Mouse (Mus musculus): Measurements from ENCODE around the gene Ccdc78.
A peak's percentile ranks its signal among the peaks of the same experiment; 100 is the strongest.

Ccdc78 gene

DNA sequence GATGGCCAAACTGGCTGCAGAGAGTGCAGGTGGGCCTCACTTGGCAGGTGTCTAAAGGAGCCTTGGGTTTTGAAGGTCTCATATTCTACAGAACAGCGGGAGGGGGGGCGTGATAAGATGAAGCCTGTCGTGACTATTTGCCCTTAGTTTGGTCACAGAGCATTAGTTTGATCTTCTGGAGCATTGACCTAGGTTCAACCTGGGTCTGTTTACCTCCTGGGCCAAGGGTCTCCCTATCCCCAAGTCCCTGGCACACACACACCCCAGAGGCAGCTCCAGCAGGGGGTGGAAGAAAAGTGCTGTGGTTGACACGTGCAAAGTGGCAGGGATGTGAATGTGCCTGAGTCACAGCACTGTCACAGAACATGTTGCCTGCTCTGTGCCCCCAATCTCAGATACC, 24.5 kb downstream of the Ccdc78 start:
- DNase-seq (ENCODE audit: low spot score), result peak; percentile 33

DNA sequence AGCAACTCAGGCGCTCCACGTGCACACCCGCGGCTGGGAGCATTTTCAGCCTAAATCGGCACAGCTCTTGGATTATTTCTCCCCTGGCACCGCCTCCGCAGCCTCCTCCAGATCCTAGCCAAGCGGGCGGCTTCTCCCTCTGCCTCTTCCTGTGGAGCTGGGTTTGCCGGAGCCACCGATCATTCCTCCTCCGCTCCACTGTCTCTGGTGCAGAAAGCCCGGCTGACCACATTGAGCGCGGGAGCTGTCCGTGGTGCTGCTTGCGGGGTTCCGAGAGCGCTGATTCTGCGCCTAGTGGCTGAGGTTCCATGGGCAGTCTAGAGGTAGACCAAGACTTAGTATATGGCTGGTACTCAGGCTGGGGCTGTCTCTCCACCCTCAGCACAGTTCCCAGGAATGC, 27.1 kb downstream of the Ccdc78 start:
- DNase-seq (ENCODE audit: low spot score), result peak; percentile 94

DNA sequence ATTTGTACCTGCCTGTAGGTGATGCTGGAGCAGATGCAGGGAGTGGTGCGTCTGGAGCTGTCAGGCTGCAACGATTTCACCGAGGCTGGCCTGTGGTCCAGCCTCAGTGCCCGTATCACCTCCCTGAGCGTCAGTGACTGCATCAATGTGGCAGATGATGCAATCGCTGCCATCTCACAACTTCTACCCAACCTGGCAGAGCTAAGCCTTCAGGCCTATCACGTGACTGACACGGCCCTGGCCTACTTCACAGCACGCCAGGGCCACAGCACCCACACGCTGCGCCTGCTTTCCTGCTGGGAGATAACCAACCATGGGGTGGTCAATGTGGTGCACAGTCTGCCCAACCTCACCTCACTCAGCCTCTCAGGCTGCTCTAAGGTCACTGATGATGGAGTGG, 31.3 kb downstream of the Ccdc78 start:
- DNase-seq (ENCODE audit: low spot score), result peak; percentile 33

DNA sequence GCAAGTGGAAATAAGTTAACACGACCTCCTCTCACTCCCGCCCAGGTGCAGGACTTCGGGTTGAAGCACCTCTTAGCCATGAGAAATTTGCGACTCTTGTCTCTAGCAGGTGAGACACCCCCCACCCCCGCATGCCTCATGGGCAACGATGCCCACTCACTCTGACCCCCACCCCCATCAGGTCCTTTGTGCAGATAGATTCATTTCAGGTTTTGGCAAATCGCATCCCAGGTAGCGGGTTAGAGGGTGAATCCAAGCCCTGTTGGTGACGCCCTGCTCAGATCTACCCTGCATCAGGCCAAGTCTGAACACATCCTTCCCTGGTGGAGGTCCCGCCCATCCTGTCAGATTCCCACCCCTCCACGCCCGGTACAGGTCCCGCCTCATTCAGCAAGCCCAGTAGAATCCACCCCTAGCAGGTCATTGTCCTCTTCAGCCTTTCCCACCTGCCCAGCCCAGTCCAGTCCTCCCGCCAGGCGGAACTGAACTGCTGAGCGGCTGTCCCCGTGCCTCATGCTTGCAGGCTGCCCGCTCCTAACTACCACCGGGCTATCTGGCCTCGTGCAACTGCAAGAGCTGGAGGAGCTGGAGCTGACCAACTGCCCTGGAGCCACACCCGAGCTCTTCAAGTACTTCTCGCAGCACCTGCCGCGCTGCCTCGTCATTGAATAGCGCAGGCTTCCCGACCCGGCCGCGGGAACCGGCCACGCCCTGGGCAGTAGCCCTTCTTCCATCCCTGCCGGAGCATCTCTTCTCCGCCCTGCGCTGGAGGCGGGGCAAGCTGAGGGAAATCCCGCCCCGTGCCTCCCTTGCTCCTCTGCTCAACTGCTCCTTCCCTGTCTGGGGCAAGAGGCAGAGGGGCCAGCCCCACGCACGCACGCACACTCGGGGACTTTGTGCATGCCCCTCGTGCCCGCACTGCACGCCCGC, 32.7 kb downstream of the Ccdc78 start:
- DNase-seq (ENCODE audit: low spot score), result peak; percentile 52

DNA sequence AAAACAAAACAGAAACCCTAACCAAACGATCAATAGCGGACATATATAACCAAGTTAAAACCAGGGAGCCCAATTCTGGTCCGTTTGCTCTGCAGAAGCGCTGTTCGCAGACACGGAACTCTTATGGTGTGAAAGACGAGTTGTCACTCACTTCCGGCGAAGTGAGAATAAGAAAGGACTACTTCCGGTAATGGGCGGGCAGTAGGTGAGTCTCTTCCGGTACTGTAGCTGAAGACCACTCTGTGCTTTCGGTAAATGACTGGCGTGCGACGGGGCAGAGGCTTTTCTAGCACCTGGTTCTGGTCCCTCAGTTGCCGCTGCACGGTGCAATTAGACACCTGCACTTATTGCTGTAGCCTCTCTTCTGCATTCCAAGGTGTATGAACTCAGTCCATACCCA, 37.1 kb downstream of the Ccdc78 start, which contains the start of gene Wdr24:
Gene Wdr24 (plus strand): TSS at position 176 of the 400 bp plus-strand sequence.
- DNase-seq (ENCODE audit: low spot score), result peak; percentile 69

DNA sequence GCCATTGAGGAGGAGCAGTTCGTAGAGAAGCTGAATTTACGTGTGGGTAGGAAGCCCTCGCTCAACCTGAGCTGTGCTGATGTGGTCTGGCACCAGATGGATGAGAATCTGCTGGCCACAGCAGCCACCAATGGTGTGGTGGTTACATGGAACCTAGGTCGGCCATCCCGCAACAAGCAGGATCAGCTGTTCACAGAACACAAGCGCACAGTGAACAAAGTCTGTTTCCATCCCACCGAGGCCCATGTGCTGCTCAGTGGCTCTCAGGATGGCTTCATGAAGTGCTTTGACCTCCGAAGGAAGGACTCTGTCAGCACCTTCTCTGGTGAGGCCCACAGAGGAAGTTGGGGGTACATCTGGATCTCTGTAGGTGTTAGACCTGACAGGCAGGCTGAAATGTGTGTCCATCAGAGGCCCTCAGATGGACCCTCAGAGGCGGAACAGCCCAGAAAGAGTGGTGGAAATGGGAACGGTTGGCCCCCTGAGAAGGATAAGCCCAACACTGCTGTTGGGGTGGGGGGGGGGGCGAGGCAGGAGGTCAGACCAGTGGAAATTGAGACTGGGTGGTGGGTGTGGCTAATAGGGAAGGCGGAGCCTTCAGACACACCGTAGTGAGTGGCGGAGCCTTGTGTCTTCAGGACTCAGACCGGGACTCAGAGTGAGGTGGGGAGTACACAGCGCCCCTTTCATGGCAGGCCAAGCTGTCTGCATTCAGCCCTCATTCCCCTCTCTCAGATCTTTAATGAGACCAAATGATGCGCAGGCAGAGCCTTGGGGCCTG, 38.2 kb downstream of the Ccdc78 start:
- no peak for DNase-seq (ENCODE audit: low spot score)

DNA sequence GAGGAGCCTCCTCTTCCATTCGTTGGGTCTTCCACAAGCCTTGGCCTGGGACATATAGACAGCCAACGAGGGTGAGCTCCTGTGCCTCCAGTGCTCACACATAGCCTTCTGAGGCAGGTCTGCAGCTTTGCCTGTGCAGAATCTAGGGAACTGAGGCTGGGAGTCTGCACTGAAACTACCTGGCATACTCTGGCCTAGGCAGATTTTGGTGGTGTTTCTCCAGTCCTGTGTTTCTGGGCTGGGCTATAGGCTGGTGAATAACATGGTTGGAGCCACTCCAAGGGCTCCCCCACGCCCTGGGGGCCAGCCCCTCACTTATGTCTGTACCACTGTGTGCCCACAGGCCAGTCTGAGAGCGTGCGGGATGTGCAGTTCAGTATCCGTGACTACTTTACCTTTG, 38.9 kb downstream of the Ccdc78 start:
- no peak for DNase-seq (ENCODE audit: low spot score)

DNA sequence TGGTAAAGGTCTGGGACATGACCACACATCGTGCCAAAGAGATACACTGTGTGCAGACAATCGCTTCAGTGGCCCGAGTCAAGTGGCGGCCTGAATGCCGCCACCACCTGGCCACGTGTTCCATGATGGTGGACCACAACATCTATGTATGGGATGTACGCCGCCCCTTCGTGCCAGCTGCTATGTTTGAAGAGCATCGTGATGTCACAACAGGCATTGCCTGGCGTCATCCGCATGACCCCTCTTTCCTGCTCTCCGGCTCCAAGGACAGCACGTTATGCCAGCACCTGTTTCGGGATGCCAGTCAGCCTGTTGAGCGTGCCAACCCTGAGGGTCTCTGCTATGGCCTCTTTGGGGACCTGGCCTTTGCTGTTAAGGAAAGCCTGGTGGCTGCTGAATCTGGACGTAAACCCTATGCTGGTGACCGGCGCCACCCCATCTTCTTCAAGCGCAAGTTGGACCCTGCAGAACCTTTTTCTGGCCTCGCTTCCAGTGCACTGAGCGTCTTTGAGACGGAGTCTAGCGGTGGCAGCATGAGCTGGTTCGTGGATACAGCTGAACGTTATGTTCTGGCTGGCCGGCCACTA, 39.7 kb downstream of the Ccdc78 start:
- no peak for DNase-seq (ENCODE audit: low spot score)

DNA sequence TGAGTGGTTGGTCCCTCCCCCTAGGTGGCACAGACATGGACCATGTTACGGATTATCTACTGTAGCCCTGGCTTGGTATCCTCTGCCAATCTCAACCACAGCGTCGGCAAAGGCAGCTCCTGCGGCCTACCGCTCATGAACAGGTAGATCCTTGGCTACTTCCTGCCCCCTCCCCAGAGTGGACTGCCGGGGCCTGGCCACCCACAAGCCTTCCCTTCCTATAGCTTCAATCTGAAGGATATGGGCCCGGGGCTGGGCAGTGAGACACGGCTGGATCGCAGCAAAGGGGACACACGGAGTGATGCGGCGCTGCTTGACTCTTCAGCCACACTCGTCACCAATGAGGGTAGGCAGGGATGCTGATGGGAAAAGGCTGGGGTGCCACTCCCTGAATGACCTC, 40.6 kb downstream of the Ccdc78 start:
- DNase-seq (ENCODE audit: low spot score), result no peak

DNA sequence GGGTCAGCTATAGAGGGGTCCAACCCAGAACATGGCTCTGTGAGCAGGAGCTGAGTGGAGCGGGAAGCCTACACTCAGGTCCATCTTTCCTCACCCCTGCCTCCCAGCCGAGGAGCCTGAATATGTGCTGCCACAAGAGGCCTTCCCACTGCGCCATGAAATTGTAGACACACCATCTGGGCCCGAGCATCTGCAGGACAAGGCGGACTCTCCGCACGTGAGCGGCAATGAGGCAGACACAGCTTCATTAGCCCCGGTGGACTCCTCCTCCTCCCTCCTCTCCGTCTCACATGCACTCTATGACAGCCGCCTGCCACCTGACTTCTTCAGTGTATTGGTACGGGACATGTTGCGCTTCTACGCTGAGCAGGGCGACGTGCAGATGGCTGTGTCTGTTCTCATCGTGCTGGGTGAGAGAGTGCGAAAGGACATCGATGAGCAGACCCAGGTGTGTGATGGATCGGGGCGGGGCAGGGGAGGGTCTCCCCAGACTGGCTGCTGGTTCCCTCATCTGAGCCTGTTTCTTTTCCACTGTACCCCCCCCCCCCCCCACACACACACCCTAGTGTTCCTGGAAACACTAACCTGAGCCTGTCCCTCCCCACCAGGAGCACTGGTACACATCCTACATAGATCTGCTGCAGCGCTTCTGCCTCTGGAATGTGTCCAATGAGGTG, 41.3 kb downstream of the Ccdc78 start:
- DNase-seq (ENCODE audit: low spot score), result no peak

DNA sequence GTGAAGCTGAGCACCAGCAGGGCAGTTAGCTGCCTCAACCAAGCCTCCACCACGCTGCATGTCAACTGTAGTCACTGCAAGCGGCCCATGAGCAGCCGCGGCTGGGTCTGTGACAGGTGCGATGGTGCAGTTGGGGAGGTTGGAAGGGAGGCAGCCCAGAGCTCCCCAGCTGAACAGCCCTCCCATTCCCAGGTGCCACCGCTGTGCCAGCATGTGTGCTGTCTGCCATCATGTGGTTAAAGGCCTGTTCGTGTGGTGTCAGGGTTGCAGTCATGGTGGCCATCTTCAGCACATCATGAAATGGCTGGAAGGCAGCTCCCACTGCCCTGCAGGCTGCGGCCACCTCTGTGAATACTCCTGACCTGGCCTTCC, 41.8 kb downstream of the Ccdc78 start:
- DNase-seq (ENCODE audit: low spot score), result no peak

DNA sequence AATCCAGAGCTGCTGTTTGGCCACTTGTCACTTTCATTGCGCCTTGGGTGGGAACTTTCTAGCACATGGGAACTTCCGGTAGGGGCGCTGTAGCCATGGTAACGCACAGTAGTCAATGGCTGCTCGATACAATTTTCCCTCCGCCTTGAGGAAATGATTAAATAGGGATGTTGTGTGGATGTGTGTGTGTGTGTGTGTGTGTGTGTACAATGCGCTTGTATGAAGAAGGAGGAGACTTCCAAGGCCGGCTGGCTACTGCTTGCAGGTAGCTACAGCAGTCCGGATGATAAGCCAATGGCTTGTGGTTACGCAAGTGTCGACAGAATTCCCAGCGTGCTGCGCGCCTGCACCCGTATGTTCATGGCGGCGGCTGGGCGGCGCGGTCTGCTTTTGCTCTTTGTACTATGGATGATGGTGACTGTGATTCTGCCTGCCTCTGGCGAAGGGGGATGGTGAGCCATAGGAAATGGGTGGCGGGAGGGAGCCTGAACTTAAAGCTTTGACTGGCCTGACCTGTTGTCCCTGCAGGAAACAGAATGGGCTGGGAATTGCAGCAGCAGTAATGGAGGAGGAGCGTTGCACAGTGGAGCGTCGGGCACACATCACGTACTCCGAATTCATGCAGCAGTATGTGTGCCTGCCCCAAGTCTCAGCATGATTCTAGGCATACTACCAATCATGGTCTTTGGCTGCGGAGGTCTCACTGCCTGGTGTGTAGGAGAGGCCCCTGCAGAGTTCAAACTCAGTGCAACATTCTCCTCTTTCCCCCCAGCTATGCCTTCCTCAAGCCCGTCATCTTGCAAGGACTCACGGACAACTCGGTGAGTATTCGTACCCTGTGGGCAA, 42.6 kb downstream of the Ccdc78 start, which contains the start of gene Jmjd8:
Gene Jmjd8 (plus strand): TSS at position 156 of the 846 bp plus-strand sequence.
- DNase-seq (ENCODE audit: low spot score), result peak; percentile 81

DNA sequence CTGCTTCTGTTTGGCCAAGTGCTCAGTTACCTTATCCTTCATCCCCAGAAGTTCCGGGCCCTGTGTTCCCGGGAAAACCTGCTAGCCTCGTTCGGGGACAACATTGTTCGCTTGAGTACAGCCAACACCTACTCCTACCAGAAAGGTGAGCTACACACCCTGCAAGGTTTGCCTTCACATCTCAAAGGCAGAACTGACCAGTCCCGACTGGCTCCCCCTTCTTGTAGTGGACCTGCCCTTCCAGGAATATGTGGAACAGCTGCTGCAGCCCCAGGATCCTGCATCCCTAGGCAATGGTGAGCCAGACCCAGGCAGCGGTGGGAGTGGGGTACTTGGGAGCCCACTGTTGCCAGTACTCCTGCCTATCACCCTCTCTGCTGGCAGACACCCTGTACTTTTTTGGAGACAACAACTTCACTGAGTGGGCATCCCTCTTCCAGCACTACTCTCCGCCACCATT, 43.2 kb downstream of the Ccdc78 start:
- DNase-seq (ENCODE audit: low spot score), result no peak

DNA sequence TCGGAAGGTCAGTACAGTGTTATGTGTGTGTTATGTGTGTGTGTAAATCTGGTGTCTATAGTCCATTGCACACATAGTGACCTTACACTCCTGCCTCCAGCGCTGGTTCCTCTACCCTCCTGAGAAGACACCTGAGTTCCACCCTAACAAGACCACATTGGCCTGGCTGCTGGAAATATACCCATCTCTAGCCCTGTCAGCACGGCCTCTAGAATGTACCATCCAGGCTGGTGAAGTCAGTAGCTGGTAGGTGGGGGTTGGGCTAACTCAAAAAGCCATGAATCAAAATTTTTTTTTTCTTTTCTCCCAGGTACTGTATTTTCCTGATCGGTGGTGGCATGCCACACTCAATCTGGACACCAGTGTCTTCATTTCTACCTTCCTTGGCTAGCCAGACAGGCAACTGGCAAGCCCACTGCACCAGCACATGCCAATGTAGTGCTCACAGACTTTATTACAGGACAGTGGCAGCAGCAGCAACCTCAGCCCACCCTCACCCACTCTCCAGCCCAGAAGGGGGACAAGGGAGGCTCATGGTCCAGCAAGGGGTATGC, 43.9 kb downstream of the Ccdc78 start:
- no peak for DNase-seq (ENCODE audit: low spot score)

DNA sequence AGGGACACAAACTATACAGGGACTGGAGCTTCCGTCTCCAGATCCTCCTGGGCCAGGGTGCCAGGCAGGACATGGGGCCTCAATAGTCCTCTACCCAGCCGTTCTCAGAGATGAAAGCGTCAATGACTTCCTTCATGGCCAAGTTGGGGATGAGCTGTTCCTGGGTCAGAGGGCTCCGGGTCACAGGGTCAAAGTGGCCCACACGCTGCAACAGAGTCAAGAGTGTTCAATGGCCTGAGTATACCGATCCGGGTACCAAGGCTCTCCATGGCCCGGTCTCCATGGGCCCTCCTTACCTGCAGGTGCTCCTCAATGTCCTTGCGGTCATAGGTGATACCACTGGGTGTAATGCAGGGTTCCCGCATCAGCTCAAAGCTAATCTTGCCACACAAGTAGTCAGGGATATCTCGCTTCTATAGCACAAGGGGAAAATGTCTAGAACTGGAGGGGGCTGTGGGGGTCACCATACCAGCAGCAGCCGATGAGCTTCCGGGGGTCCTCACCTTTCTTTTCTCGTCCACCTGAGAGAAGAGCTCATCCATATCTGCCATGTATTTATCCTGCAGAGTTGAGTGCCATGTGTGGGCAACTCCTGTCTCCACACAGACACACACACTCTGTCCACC, 44.5 kb downstream of the Ccdc78 start:
- DNase-seq (ENCODE audit: low spot score), result no peak

DNA sequence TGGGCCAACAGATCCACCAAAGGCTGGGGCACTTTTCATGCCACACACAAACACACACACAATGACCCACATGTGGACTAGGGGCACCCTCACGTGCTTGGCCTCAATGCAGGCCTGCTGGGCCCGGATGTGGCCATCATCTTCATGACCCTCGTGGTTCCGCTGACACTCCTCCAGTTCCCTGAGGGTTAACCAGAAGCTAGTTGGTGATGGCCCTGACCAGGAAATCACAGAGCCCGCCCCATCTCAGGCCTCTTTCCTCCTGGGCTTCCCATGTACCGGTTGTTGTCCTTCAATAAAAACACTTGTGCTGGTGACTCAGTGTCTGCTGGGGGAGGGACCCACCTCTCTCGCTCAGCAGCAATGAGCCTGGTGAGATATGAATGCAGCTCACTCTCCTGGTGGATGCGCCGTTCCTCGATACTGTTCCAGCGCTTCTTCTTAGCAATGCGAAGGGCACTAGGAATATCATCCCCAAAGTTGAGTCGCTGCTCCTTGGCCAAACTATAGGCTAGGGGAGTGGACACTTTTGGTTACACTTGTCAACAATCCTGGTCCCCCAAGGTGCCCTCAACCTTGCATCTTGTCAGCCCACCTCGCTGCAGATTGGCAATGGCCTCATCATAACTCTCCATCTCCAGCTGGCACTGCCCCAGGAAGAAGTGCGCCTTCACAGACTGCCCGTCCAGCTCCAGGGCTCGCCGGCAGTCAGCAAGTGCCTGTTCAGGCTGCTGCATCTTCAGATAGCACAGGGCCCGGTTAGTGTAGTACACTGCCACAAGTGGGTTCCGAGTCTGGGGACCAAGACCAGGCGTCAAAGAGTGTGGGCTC, 45.3 kb downstream of the Ccdc78 start:
- peak; percentile 70 for DNase-seq (ENCODE audit: low spot score)

DNA sequence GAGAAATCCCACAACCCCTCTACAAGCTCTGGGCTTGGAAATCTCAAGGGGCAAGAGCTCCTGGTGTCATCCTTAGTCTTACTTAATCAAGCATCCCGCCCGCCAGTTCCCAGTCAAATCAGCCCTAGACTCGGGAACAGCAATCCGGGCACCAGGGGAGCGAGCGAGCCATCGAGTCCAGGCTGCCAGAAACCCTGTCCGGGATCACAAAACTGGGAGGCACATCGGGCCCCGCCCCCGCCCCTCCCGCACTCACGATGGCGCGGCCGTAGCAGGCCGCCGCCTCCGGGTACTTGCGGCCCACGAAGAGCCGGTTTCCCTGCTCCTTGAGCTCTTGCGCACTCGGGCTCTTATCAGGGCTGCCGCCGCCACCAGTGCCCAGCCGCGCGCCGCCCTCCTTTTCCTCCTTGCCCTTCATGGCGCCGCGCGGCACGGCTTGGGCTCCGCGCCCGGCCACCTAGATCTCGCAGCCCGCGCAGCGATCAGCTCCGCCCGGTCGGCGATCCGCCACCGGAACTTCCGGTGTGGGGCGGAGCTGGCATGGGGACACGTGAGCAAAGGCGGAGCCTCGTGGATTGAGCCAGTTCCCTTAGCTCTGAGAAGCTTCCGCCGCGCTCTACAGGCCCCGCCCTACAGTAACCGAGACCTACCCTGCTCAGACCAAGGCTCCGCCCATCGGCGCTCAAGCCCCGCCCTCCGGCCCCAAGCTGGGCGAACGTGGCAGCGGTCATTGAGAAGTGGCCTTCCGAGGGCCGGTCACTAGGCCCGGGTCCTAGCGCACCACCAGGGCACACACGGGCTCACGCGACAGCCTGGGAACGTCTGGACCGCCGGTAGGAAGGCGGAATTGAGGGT, 46.3 kb downstream of the Ccdc78 start:
- DNase-seq (ENCODE audit: low spot score), result peak; percentile 100

DNA sequence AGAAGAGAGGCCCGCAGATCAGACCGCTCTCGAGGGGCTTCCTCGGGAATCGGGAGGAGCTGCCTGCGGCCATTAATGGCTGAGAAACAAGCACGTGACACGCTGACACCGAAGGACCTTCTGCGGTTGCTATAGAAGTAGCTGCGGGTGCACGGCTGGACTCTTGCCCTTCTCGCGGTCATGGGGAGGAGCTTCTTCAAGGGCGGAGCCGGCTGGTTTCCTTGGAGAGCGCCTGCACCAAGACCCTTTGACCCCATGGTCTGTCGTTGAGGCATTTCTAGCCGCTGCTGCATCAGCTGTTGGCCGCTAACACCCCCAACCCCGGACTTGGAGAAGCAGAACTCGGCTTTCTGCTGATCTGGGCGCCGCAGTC, 46.9 kb downstream of the Ccdc78 start, which contains the start of gene Stub1:
Gene Stub1 (minus strand): TSS at position 114 of the 373 bp plus-strand sequence.
- peak; percentile 93 for DNase-seq (ENCODE audit: low spot score)
